8 mouse cellular contexts compared by ENCODE assay signal in the genomic region with DNA sequence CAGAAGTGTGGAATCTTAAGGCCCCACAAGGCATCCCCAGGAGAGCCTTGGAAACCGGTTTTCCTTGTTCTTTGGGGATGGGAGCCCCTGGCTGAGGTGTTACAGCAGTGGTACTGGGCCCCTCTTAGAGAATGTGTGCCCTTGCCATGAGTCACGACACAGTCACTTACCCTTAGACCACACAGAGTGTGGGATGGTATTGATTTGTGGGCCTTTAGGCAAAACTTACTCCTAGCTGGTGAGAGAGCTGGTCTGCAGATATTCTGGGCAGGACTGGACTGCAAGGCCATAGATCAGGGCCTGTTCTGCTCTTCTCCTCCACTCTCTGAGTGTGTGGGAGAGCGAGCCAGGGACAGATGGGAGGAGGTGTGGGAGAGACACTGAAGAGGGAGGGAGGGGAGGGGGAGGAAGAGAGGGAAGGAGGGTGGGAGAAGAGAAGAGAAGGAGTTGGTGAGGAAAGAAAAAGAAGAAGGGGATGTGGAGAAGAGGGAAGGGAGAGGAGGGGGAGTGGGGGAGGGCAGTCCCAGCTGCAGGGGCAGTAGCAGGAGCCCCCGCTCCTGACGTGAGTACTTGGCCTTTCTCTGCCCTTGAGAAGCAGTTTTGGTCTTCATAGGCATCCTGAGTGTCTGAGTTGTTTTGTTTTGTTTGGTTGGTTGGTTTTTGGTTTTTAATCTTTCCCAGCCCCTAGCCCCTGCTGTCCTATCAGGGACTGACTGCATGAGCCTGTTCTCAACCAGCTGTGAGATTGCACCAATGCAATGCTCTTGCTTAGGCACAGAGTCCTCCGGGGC. TPM values are rescaled to one million over a fixed set of nuclear protein-coding genes. Genes with fewer than 3 reads are reported as not detected.
DNase-seq lines count a peak whose midpoint lies in the region; ATAC-seq and TF ChIP-seq lines count a peak whose summit lies in the region.

No protein-coding gene starts in this region.

- no peaks in the 10 kb centered on the region for H3K36me3 ChIP-seq in heart, embryonic 16.5 days (ENCODE audit: control insufficient read depth, insufficient read depth)
- H3K36me3 ChIP-seq in hindbrain, embryonic 13.5 days: no peaks in the 10 kb centered on the region

- H3K9ac ChIP-seq in heart, embryonic 16.5 days (ENCODE audit: low read length): peak overlapping the region; percentile 45; the same call in 1 of the 2 replicates
- no peak overlapping the region; the same call in 1 of the 2 replicates for H3K9ac ChIP-seq in hindbrain, embryonic 13.5 days

- no peaks in the 10 kb centered on the region for H3K27me3 ChIP-seq in heart, embryonic 16.5 days (ENCODE audit: control insufficient read depth, insufficient read depth, low read length)
- H3K27me3 ChIP-seq in Patski: no peaks in the 10 kb centered on the region
- H3K27me3 ChIP-seq in hindbrain, embryonic 13.5 days: no peaks in the 10 kb centered on the region

- no peak overlapping the region for H3K4me2 ChIP-seq in heart, embryonic 16.5 days (ENCODE audit: low read depth, low read length)
- no peak overlapping the region for H3K4me2 ChIP-seq in hindbrain, embryonic 13.5 days

- H3K4me1 ChIP-seq in heart, embryonic 16.5 days (ENCODE audit: control insufficient read depth, insufficient read depth, low read length): peaks cover 31% of the 10 kb centered on the region
- H3K4me1 ChIP-seq in hindbrain, embryonic 13.5 days (replicated peaks): peaks cover 31% of the 10 kb centered on the region

- POLR2A ChIA-PET in Patski (lab: Charles Lee): no interaction called here

- no peak for ATAC-seq in heart, embryonic 16.5 days (replicated peaks; ENCODE audit: extremely low read depth, insufficient read depth, low FRiP score)
- ATAC-seq in Patski: peak; percentile 84
- no peak for ATAC-seq in hindbrain, embryonic 13.5 days (ENCODE audit: low FRiP score)

- CTCF ChIA-PET in Patski (lab: Charles Lee): no interaction called here

- intact Hi-C loops in gastrocnemius, postnatal 36 days (cut with DNase I): no loop called here

- H3K4me3 ChIP-seq in heart, embryonic 16.5 days (ENCODE audit: low read length): no peak overlapping the region
- no peak overlapping the region for H3K4me3 ChIP-seq in hindbrain, embryonic 13.5 days

- no peaks in the 10 kb centered on the region; the same call in 1 of the 2 replicates for H3K9me3 ChIP-seq in heart, embryonic 16.5 days (replicated peaks; ENCODE audit: control insufficient read depth, low read length)
- H3K9me3 ChIP-seq in hindbrain, embryonic 13.5 days: no peaks in the 10 kb centered on the region

- H3K27ac ChIP-seq in heart, embryonic 16.5 days (ENCODE audit: low read length): peak overlapping the region; percentile 48
- H3K27ac ChIP-seq in hindbrain, embryonic 13.5 days: no peak overlapping the region

- no peak for TF ChIP-seq CTCF in Patski (IDR thresholded peaks at IDR 0.05)

- WGBS in heart, embryonic 16.5 days: 51% methylated on average over 6 of the region's 6 CpGs
- WGBS in hindbrain, embryonic 13.5 days: 56% methylated on average over 6 of the region's 6 CpGs

- in situ Hi-C loops in Patski (cut with MboI; ENCODE audit: low pct_unique_long_range_greater_than_20kb): loop anchor here (25.0 kb wide), 1 partner anchor 871 kb away; no protein-coding TSS in a partner anchor

- no peak for DNase-seq in heart, adult 8-10 months (ENCODE audit: low spot score)
- peak; percentile 19 for DNase-seq in 3134 (ENCODE audit: extremely low read depth, insufficient read length, low spot score)
- no peak for DNase-seq in Patski (ENCODE audit: low read depth, low spot score)
- DNase-seq in kidney, postnatal 10 days: peak; percentile 32
- no peak for DNase-seq in spleen, postnatal 4 days (ENCODE audit: low spot score in 2 of 2)
- DNase-seq in gastrocnemius, postnatal 36 days: no peak

RNA-seq across cellular contexts. Expression of gene Hpcal1, which starts 42.7 kb away (rescaled TPM):
- polyA plus RNA-seq in heart, embryonic 16.5 days (2015; fragmentation: Nextera tagmentation; extraction: Ambion mirVana): 32.7 and 33.4 TPM in 2 replicates
- total RNA-seq in heart, adult 8-10 months (2022): 10 to 100 TPM; 13.4 to 17.4 (median 14.6) TPM
- polyA plus RNA-seq in Patski (2021): 39.5 TPM
- 1 to 10 TPM; 6.3 to 8.1 TPM for total RNA-seq in gastrocnemius, postnatal 36 days (2021)
- 77.6 and 79.9 TPM in 2 replicates for polyA plus RNA-seq in hindbrain, embryonic 13.5 days (2015; fragmentation: Nextera tagmentation; extraction: Ambion mirVana)

Comparison
In these comparisons a context has a peak if more than half of its experiments do, and no peak if none do; other contexts are left out.
1. DNase-seq: peak in 3134 (single experiment) and kidney, postnatal 10 days (single experiment); none in heart, adult 8-10 months (single experiment), Patski (single experiment), spleen, postnatal 4 days (0 of 2) and gastrocnemius, postnatal 36 days (0 of 2).